Mouse (Mus musculus): ENCODE measurements around the gene Aurkb.

The Aurkb gene

GRCm38 (mm10) chr11:69065394-69065925, 20.0 kb downstream of the Aurkb start:
- no peak for DNase-seq

- peak; percentile 77 for DNase-seq
Observed at GRCm38 (mm10) chr11:69066163-69066861, 20.9 kb downstream of the Aurkb start.

GRCm38 (mm10) chr11:69066956-69067355, 21.5 kb downstream of the Aurkb start:
- peak; percentile 92 for DNase-seq

GRCm38 (mm10) chr11:69067601-69068000, 22.2 kb downstream of the Aurkb start:
- DNase-seq, result peak; percentile 28

GRCm38 (mm10) chr11:69070093-69070492, 24.6 kb downstream of the Aurkb start:
- DNase-seq, result peak; percentile 35

- peak; percentile 96 for DNase-seq
Observed at GRCm38 (mm10) chr11:69070590-69071222, 25.3 kb downstream of the Aurkb start, which contains the start of gene Tmem107. Gene Tmem107 (plus strand): TSS chr11:69070806.

GRCm38 (mm10) chr11:69071262-69071661, 25.8 kb downstream of the Aurkb start:
- DNase-seq, result no peak

GRCm38 (mm10) chr11:69072234-69072633, 26.8 kb downstream of the Aurkb start:
- DNase-seq, result no peak

GRCm38 (mm10) chr11:69072666-69073064, 27.2 kb downstream of the Aurkb start:
- DNase-seq, result peak; percentile 38

GRCm38 (mm10) chr11:69073065-69073888, 27.8 kb downstream of the Aurkb start:
- peak; percentile 85 for DNase-seq

GRCm38 (mm10) chr11:69073951-69074775, 28.7 kb downstream of the Aurkb start:
- no peak for DNase-seq

GRCm38 (mm10) chr11:69074776-69075069, 29.3 kb downstream of the Aurkb start:
- no peak for DNase-seq

- no peak for DNase-seq
Observed at GRCm38 (mm10) chr11:69075764-69076479, 30.5 kb downstream of the Aurkb start.

GRCm38 (mm10) chr11:69076572-69076971, 31.1 kb downstream of the Aurkb start:
- no peak for DNase-seq

- no peak for DNase-seq
Observed at GRCm38 (mm10) chr11:69077316-69077715, 31.9 kb downstream of the Aurkb start.

- DNase-seq, result no peak
Observed at GRCm38 (mm10) chr11:69078041-69078440, 32.6 kb downstream of the Aurkb start.

- DNase-seq, result no peak
Observed at GRCm38 (mm10) chr11:69078805-69079438, 33.5 kb downstream of the Aurkb start.

GRCm38 (mm10) chr11:69080102-69080854, 34.8 kb downstream of the Aurkb start:
- no peak for DNase-seq

GRCm38 (mm10) chr11:69080855-69081222, 35.4 kb downstream of the Aurkb start:
- no peak for DNase-seq

GRCm38 (mm10) chr11:69081613-69082012, 36.2 kb downstream of the Aurkb start:
- no peak for DNase-seq

GRCm38 (mm10) chr11:69085608-69086007, 40.2 kb downstream of the Aurkb start:
- DNase-seq, result no peak
